Mouse (Mus musculus) midbrain, embryonic 15.5 days (tissue): ENCODE results near the gene Sorbs1. TPM values are rescaled to one million over a fixed set of nuclear protein-coding genes. Genes with fewer than 3 reads are reported as not detected.

Experiments used
- ATAC-seq: fragments of 200-750 bp; cut with Nextera tagmentation; replicated peaks from 2 replicates; pipeline ENCODE4 v1.8.0; 2017; ENCODE audit warnings: moderate TSS enrichment
- H3K27ac ChIP-seq: fragments of 300-500 bp; sonication (generic); 2 replicates; pipeline ENCODE4 v1.5.1; 2015; ENCODE audit warnings: mild to moderate bottlenecking, inconsistent platforms
- H3K27me3 ChIP-seq: fragments of 300-500 bp; sonication (generic); replicated peaks from 2 replicates; pipeline ENCODE4 v1.6.1; 2015; ENCODE audit warnings: inconsistent platforms
- H3K36me3 ChIP-seq: fragments of 300-500 bp; sonication (generic); replicated peaks from 2 replicates; pipeline ENCODE4 v1.6.1; 2015; ENCODE audit warnings: inconsistent platforms
- H3K4me1 ChIP-seq: fragments of 300-500 bp; sonication (generic); 2 replicates; pipeline ENCODE4 v1.6.1; 2015; ENCODE audit warnings: inconsistent platforms
- H3K4me2 ChIP-seq: fragments of 300-500 bp; sonication (generic); 2 replicates; pipeline ENCODE4 v1.6.1; 2015; ENCODE audit warnings: inconsistent platforms, mild to moderate bottlenecking, moderate library complexity
- H3K4me3 ChIP-seq: fragments of 300-500 bp; sonication (generic); 2 replicates; pipeline ENCODE4 v1.5.1; 2015; ENCODE audit warnings: mild to moderate bottlenecking, inconsistent platforms
- H3K9ac ChIP-seq: fragments of 300-500 bp; sonication (generic); 2 replicates; pipeline ENCODE4 v1.6.1; 2015; ENCODE audit warnings: mild to moderate bottlenecking, inconsistent platforms
- H3K9me3 ChIP-seq: fragments of 300-500 bp; sonication (generic); 2 replicates; pipeline ENCODE4 v1.6.1; 2016; ENCODE audit warnings: inconsistent platforms
- WGBS: fragments of 180-500 bp; shearing (Covaris S2); methylation state at CpG from one replicate; pipeline ENCODE4 v1.1.7; 2015; ENCODE audit warnings: mixed read lengths; 5-methylcytosine and 5-hydroxymethylcytosine counted together
- polyA plus RNA-seq: library from polyadenylated mRNA; unstranded; fragments of >200 nt; fragmentation: Nextera tagmentation; extraction: Ambion mirVana; gene quantifications from 2 replicates; pipeline ENCODE4 v1.2.1, GENCODE M21; 2015

Gene Sorbs1
- polyA plus RNA-seq, 1 experiment from 2014 or later, result 93.9 TPM

GRCm38 (mm10) chr19:40511100-40511439 lies 2.5 kb downstream of the Sorbs1 start:
- peaks cover 31% of the 10 kb centered on the region for H3K4me1 ChIP-seq
- H3K4me2 ChIP-seq, result peak overlapping the region; percentile 52
- no peaks in the 10 kb centered on the region for H3K27me3 ChIP-seq
- H3K9ac ChIP-seq, result peak overlapping the region; percentile 14; the same call in 1 of the 2 replicates
- H3K36me3 ChIP-seq, result no peaks in the 10 kb centered on the region
- H3K27ac ChIP-seq, result no peak overlapping the region
- 61% methylated on average over 8 of the region's 8 CpGs for WGBS
- H3K9me3 ChIP-seq, result no peaks in the 10 kb centered on the region
- no peak for ATAC-seq
- peak overlapping the region; percentile 60 for H3K4me3 ChIP-seq

GRCm38 (mm10) chr19:40510387-40511099 lies 3.0 kb downstream of the Sorbs1 start:
- 79% methylated on average over 13 of the region's 13 CpGs for WGBS
- Histone ChIP-seq H3K4me1 (peaks cover 31% of the 10 kb centered on the region), H3K9ac (peak overlapping the region; percentile 14; the same call in 1 of the 2 replicates), H3K9me3 (no peaks in the 10 kb centered on the region), H3K27me3 (no peaks in the 10 kb centered on the region), H3K4me2 (peak overlapping the region; percentile 52), H3K4me3 (peak overlapping the region; percentile 60; the same call in 1 of the 2 replicates), H3K36me3 (no peaks in the 10 kb centered on the region), H3K27ac (no peak overlapping the region)
- ATAC-seq, result no peak

- no peak overlapping the region for H3K9ac ChIP-seq
- H3K4me2 ChIP-seq, result no peak overlapping the region
- WGBS, result 75% methylated on average over 2 of the region's 2 CpGs
- H3K36me3 ChIP-seq, result no peaks in the 10 kb centered on the region
- no peaks in the 10 kb centered on the region for H3K9me3 ChIP-seq
- H3K27ac ChIP-seq, result peak overlapping the region; percentile 3; the same call in 1 of the 2 replicates
- H3K27me3 ChIP-seq, result no peaks in the 10 kb centered on the region
- no peak for ATAC-seq
- peaks cover 31% of the 10 kb centered on the region for H3K4me1 ChIP-seq
- no peak overlapping the region for H3K4me3 ChIP-seq
These were observed 4.3 kb downstream of the Sorbs1 start for GRCm38 (mm10) chr19:40509274-40509673.

- Histone ChIP-seq H3K4me1 (peaks cover 31% of the 10 kb centered on the region), H3K4me3 (no peak overlapping the region), H3K4me2 (no peak overlapping the region), H3K27me3 (no peaks in the 10 kb centered on the region), H3K36me3 (no peaks in the 10 kb centered on the region), H3K9ac (no peak overlapping the region), H3K9me3 (no peaks in the 10 kb centered on the region), H3K27ac (peak overlapping the region; percentile 3; the same call in 1 of the 2 replicates)
- 47% methylated on average over 2 of the region's 2 CpGs for WGBS
- ATAC-seq, result no peak
These were observed 4.7 kb downstream of the Sorbs1 start for GRCm38 (mm10) chr19:40508851-40509250.

- no peaks in the 10 kb centered on the region for H3K27me3 ChIP-seq
- H3K36me3 ChIP-seq, result no peaks in the 10 kb centered on the region
- ATAC-seq, result no peak
- no peak overlapping the region for H3K4me3 ChIP-seq
- WGBS, result 89% methylated on average over 3 of the region's 3 CpGs
- H3K9me3 ChIP-seq, result no peaks in the 10 kb centered on the region
- no peak overlapping the region for H3K4me2 ChIP-seq
- H3K4me1 ChIP-seq, result peaks cover 28% of the 10 kb centered on the region
- no peak overlapping the region for H3K27ac ChIP-seq
- H3K9ac ChIP-seq, result no peak overlapping the region
These were observed 6.6 kb downstream of the Sorbs1 start for GRCm38 (mm10) chr19:40506965-40507364.

GRCm38 (mm10) chr19:40504336-40504735 lies 9.2 kb downstream of the Sorbs1 start:
- Histone ChIP-seq H3K36me3 (no peaks in the 10 kb centered on the region), H3K4me2 (no peak overlapping the region), H3K4me3 (no peak overlapping the region), H3K4me1 (peaks cover 10% of the 10 kb centered on the region), H3K9me3 (no peaks in the 10 kb centered on the region), H3K27me3 (no peaks in the 10 kb centered on the region), H3K9ac (no peak overlapping the region), H3K27ac (no peak overlapping the region)
- ATAC-seq, result no peak
- WGBS, result 95% methylated on average over 7 of the region's 7 CpGs

GRCm38 (mm10) chr19:40499940-40500737 lies 13.4 kb downstream of the Sorbs1 start:
- no peak overlapping the region for H3K9ac ChIP-seq
- no peak for ATAC-seq
- no peak overlapping the region for H3K4me3 ChIP-seq
- no peaks in the 10 kb centered on the region for H3K9me3 ChIP-seq
- H3K27me3 ChIP-seq, result no peaks in the 10 kb centered on the region
- H3K4me1 ChIP-seq, result peaks cover 14% of the 10 kb centered on the region
- no peaks in the 10 kb centered on the region for H3K36me3 ChIP-seq
- no peak overlapping the region for H3K27ac ChIP-seq
- H3K4me2 ChIP-seq, result no peak overlapping the region
- WGBS, result 85% methylated on average over 11 of the region's 11 CpGs

- H3K4me3 ChIP-seq, result no peak overlapping the region
- H3K36me3 ChIP-seq, result no peaks in the 10 kb centered on the region
- 75% methylated on average over 8 of the region's 8 CpGs for WGBS
- H3K27ac ChIP-seq, result no peak overlapping the region
- 0 out of 2 replicates have a peak, but pooled peaks have one; percentile 19 for ATAC-seq
- H3K9ac ChIP-seq, result no peak overlapping the region
- H3K9me3 ChIP-seq, result no peaks in the 10 kb centered on the region
- no peak overlapping the region for H3K4me2 ChIP-seq
- H3K4me1 ChIP-seq, result peaks cover 14% of the 10 kb centered on the region
- H3K27me3 ChIP-seq, result no peaks in the 10 kb centered on the region
These were observed 14.4 kb downstream of the Sorbs1 start for GRCm38 (mm10) chr19:40499141-40499540.

- no peak for ATAC-seq
- WGBS, result 62% methylated on average over 6 of the region's 6 CpGs
- Histone ChIP-seq H3K36me3 (no peaks in the 10 kb centered on the region), H3K27ac (no peak overlapping the region), H3K9ac (no peak overlapping the region), H3K27me3 (no peaks in the 10 kb centered on the region), H3K4me2 (no peak overlapping the region), H3K9me3 (no peaks in the 10 kb centered on the region), H3K4me3 (no peak overlapping the region), H3K4me1 (peaks cover 14% of the 10 kb centered on the region)
These were observed 15.3 kb downstream of the Sorbs1 start for GRCm38 (mm10) chr19:40498162-40498725.

GRCm38 (mm10) chr19:40496509-40497267 lies 16.9 kb downstream of the Sorbs1 start:
- H3K4me3 ChIP-seq, result no peak overlapping the region
- H3K9ac ChIP-seq, result no peak overlapping the region
- WGBS, result 93% methylated on average over 11 of the region's 11 CpGs
- ATAC-seq, result no peak
- peaks cover 19% of the 10 kb centered on the region for H3K4me1 ChIP-seq
- no peak overlapping the region for H3K27ac ChIP-seq
- no peaks in the 10 kb centered on the region for H3K9me3 ChIP-seq
- no peaks in the 10 kb centered on the region for H3K27me3 ChIP-seq
- no peaks in the 10 kb centered on the region for H3K36me3 ChIP-seq
- H3K4me2 ChIP-seq, result no peak overlapping the region

- 88% methylated on average over 4 of the region's 4 CpGs for WGBS
- no peak overlapping the region for H3K27ac ChIP-seq
- H3K36me3 ChIP-seq, result no peaks in the 10 kb centered on the region
- no peaks in the 10 kb centered on the region for H3K27me3 ChIP-seq
- no peak overlapping the region for H3K4me3 ChIP-seq
- H3K4me1 ChIP-seq, result peaks cover 23% of the 10 kb centered on the region
- no peaks in the 10 kb centered on the region for H3K9me3 ChIP-seq
- no peak overlapping the region for H3K4me2 ChIP-seq
- H3K9ac ChIP-seq, result no peak overlapping the region
- ATAC-seq, result no peak
These were observed 17.5 kb downstream of the Sorbs1 start for GRCm38 (mm10) chr19:40496071-40496470.

GRCm38 (mm10) chr19:40492902-40493301 lies 20.7 kb downstream of the Sorbs1 start:
- Histone ChIP-seq H3K27ac (no peak overlapping the region), H3K4me1 (peaks cover 36% of the 10 kb centered on the region), H3K27me3 (no peaks in the 10 kb centered on the region), H3K36me3 (no peaks in the 10 kb centered on the region), H3K4me3 (no peak overlapping the region), H3K4me2 (no peak overlapping the region), H3K9me3 (no peaks in the 10 kb centered on the region), H3K9ac (no peak overlapping the region)
- 43% methylated on average over 9 of the region's 9 CpGs for WGBS
- ATAC-seq, result no peak
